Comparison of ENCODE assay signal across 7 mouse cellular contexts in the genomic region with DNA sequence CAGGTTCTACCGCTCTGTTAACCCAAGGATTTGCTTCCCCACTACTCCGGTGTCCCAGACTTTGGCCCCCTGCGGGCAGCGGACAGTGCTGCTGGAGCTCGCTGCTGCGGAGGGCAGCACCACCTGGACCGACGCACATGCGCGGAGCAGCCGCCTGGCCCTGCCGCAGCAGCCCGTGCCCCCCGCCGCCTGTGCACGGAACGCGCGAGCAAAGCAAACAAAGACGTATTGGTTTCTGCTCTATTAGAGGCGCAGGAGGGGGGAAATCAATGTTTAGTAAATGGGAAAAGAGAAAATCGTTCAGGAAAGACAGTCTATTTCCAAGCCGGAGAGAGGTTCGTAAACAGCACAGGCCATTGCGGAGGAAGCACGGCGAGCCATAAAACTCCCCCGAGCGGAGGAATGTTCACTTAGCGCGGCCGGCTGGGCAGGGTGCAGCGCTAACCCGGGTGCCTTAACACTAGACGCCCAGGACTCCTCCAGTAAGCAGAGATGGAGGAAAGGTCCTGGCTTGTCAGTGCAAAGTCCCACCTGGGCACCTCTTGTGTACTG. TPM values are rescaled to one million over a fixed set of nuclear protein-coding genes. Genes with fewer than 3 reads are reported as not detected.
DNase-seq lines count a peak whose midpoint lies in the region; ATAC-seq lines count a peak whose summit lies in the region.

No protein-coding gene starts in this region.

- DNase-seq in right cerebral cortex, postnatal 4 days: peak; percentile 28
- no peak for DNase-seq in right cerebral cortex, postnatal 14 days
- peak; percentile 74 for DNase-seq in embryonic facial prominence, embryonic 10.5 days (ENCODE audit: low spot score)
- no peak for DNase-seq in right cerebral cortex, postnatal 36 days (ENCODE audit: low spot score in 2 of 2)
- DNase-seq in thymus, adult 18-20 months: no peak

- peak; percentile 50; the same call in 1 of the 2 replicates for ATAC-seq in intestine, embryonic 16.5 days
- peak; percentile 82 for ATAC-seq in midbrain, embryonic 15.5 days (replicated peaks)

- under 1% methylated on average over 35 of the region's 35 CpGs for WGBS in embryonic facial prominence, embryonic 10.5 days
- WGBS in intestine, embryonic 16.5 days: under 1% methylated on average over 35 of the region's 35 CpGs
- WGBS in midbrain, embryonic 15.5 days: under 1% methylated on average over 35 of the region's 35 CpGs

- H3K4me2 ChIP-seq in intestine, embryonic 16.5 days (ENCODE audit: low read depth, low read length): peak overlapping the region; percentile 72
- H3K4me2 ChIP-seq in midbrain, embryonic 15.5 days: peak overlapping the region; percentile 73

- peak overlapping the region; percentile 24; the same call in 1 of the 2 replicates for H3K27ac ChIP-seq in embryonic facial prominence, embryonic 10.5 days (replicated peaks)
- no peak overlapping the region for H3K27ac ChIP-seq in intestine, embryonic 16.5 days (ENCODE audit: low read length)
- peak overlapping the region; percentile 80 for H3K27ac ChIP-seq in midbrain, embryonic 15.5 days

- no peaks in the 10 kb centered on the region for H3K36me3 ChIP-seq in embryonic facial prominence, embryonic 10.5 days (replicated peaks)
- no peaks in the 10 kb centered on the region for H3K36me3 ChIP-seq in intestine, embryonic 16.5 days (ENCODE audit: control insufficient read depth, insufficient read depth, low read length)
- no peaks in the 10 kb centered on the region for H3K36me3 ChIP-seq in midbrain, embryonic 15.5 days (replicated peaks)

- peaks cover 24% of the 10 kb centered on the region for H3K4me1 ChIP-seq in embryonic facial prominence, embryonic 10.5 days
- peaks cover 4% of the 10 kb centered on the region; the same call in 1 of the 2 replicates for H3K4me1 ChIP-seq in intestine, embryonic 16.5 days (ENCODE audit: control insufficient read depth, insufficient read depth, low read length)
- peaks cover 25% of the 10 kb centered on the region for H3K4me1 ChIP-seq in midbrain, embryonic 15.5 days

- H3K27me3 ChIP-seq in embryonic facial prominence, embryonic 10.5 days (replicated peaks; ENCODE audit: low read depth, poor library complexity, severe bottlenecking): peaks cover 100% of the 10 kb centered on the region
- peaks cover 56% of the 10 kb centered on the region for H3K27me3 ChIP-seq in intestine, embryonic 16.5 days (replicated peaks; ENCODE audit: control insufficient read depth, insufficient read depth, low read length)
- H3K27me3 ChIP-seq in midbrain, embryonic 15.5 days (replicated peaks): peaks cover 29% of the 10 kb centered on the region

- peak overlapping the region; percentile 61 for H3K4me3 ChIP-seq in embryonic facial prominence, embryonic 10.5 days
- H3K4me3 ChIP-seq in intestine, embryonic 16.5 days (ENCODE audit: low read length): peak overlapping the region; percentile 46
- peak overlapping the region; percentile 35 for H3K4me3 ChIP-seq in midbrain, embryonic 15.5 days

- H3K9me3 ChIP-seq in embryonic facial prominence, embryonic 10.5 days: no peaks in the 10 kb centered on the region
- no peaks in the 10 kb centered on the region for H3K9me3 ChIP-seq in intestine, embryonic 16.5 days (ENCODE audit: control insufficient read depth, low read length)
- H3K9me3 ChIP-seq in midbrain, embryonic 15.5 days: no peaks in the 10 kb centered on the region

- H3K9ac ChIP-seq in intestine, embryonic 16.5 days (ENCODE audit: low read depth, low read length): peak overlapping the region; percentile 27
- peak overlapping the region; percentile 48 for H3K9ac ChIP-seq in midbrain, embryonic 15.5 days

RNA-seq across cellular contexts. Expression of gene Cacna2d2, which starts 21.4 kb away (rescaled TPM):
- 0.45 and 0.50 TPM in 2 replicates for polyA plus RNA-seq in embryonic facial prominence, embryonic 10.5 days (2016; fragmentation: Nextera tagmentation; extraction: Ambion mirVana)
- 0.50 and 0.77 TPM in 2 replicates for polyA plus RNA-seq in intestine, embryonic 16.5 days (2015; fragmentation: Nextera tagmentation; extraction: Ambion mirVana)
- 10.2 and 10.3 TPM in 2 replicates for polyA plus RNA-seq in midbrain, embryonic 15.5 days (2015; fragmentation: Nextera tagmentation; extraction: Ambion mirVana)

RNA-seq across cellular contexts. Expression of gene 6430571L13Rik, which starts 37.6 kb away (rescaled TPM):
- polyA plus RNA-seq in embryonic facial prominence, embryonic 10.5 days (2016; fragmentation: Nextera tagmentation; extraction: Ambion mirVana): 0.83 and 0.95 TPM in 2 replicates
- 0.21 and 0.26 TPM in 2 replicates for polyA plus RNA-seq in intestine, embryonic 16.5 days (2015; fragmentation: Nextera tagmentation; extraction: Ambion mirVana)
- polyA plus RNA-seq in midbrain, embryonic 15.5 days (2015; fragmentation: Nextera tagmentation; extraction: Ambion mirVana): 9.7 TPM in 2 replicates

RNA-seq across cellular contexts. Expression of gene Hemk1, which starts 39.9 kb away (rescaled TPM):
- 10.7 and 11.6 TPM in 2 replicates for polyA plus RNA-seq in embryonic facial prominence, embryonic 10.5 days (2016; fragmentation: Nextera tagmentation; extraction: Ambion mirVana)
- 11.2 and 11.8 TPM in 2 replicates for polyA plus RNA-seq in intestine, embryonic 16.5 days (2015; fragmentation: Nextera tagmentation; extraction: Ambion mirVana)
- 20.1 and 21.1 TPM in 2 replicates for polyA plus RNA-seq in midbrain, embryonic 15.5 days (2015; fragmentation: Nextera tagmentation; extraction: Ambion mirVana)

Comparison
In these comparisons a context has a peak if more than half of its experiments do, and no peak if none do; other contexts are left out.
1. DNase-seq: peak in right cerebral cortex, postnatal 4 days (single experiment) and embryonic facial prominence, embryonic 10.5 days (single experiment); none in right cerebral cortex, postnatal 14 days (single experiment), right cerebral cortex, postnatal 36 days (0 of 2) and thymus, adult 18-20 months (0 of 2).
2. Peak in every context shown above with its lines, with median percentiles within 50 percentile points of each other: H3K4me3 ChIP-seq.